Mouse (Mus musculus) MEL-GATA-1-ER (cell line): Measurements from ENCODE around the gene Thada.

ENCODE experiments used
- DNase-seq: peaks from one replicate; pipeline ENCODE4 v3.0.0-alpha.2; 2012; ENCODE audit warnings: low read depth; ENCODE audit errors: extremely low read depth

Thada gene

DNA sequence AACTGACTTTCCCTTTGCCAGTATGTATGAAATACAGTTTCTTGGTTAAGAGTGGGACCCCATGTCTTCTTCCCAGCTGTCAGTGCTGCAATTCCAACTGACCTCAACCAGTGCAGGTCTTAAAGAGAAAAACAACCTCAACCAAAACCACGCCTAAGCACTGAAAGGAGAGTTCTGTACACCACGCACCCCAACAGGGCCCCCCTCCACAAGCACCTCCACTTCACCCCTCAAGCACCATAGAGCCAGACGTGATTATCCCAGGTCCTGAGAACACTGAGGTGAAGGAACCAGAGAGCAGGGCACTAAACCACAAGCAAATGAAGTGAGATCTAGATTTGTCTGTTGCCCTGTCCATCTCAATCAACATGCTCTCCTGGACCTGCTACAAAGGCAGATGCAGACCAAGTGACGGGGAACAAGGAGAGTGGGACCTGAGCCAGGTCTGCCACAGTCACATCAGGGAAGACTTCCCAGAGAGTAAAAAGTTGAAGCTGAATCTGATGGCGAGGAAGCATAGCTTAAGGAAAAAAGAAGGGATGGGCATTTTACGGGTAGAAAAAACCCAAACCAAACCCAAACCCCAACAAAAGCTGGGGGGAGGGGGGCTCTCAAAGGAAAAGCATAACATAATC is 93.5 kb downstream of the Thada start:
- no peak for DNase-seq

DNA sequence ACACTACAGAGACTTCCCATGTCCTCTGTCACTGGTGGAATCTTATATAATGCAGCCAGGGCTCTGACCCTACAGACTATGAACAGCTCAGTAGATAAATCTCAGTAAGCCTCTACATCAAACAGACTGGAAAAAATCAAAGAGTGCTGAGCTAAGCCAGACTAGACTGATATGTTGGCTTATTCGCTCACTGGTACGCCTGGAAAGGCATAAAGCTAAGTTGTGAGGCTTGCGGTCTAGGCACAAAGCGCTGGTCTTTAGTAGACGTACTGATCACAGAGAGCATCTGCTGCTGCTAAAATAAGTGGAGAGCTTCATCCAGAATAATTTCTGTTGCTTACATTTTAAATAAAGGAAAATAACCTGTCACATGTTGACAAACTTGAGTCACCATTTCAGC is 95.6 kb downstream of the Thada start:
- DNase-seq: no peak

DNA sequence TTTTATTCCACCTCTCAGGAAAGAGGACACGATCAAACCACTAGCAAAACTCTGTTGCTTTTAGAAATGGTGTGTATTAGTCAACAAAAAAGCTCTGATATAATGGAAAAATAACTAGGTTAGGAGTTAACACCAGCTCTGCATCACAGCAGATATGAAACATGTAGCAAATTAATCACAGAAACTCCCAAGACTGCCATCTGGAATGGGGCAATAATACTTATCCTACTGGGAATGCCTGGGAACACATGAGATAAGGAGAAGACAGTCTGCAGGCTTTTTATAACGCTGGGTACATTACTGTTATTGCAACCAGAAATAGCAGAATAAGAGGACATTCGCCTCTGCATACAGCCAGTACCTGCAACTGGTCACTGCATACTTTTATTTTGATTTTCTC is 96.2 kb downstream of the Thada start:
- no peak for DNase-seq

DNA sequence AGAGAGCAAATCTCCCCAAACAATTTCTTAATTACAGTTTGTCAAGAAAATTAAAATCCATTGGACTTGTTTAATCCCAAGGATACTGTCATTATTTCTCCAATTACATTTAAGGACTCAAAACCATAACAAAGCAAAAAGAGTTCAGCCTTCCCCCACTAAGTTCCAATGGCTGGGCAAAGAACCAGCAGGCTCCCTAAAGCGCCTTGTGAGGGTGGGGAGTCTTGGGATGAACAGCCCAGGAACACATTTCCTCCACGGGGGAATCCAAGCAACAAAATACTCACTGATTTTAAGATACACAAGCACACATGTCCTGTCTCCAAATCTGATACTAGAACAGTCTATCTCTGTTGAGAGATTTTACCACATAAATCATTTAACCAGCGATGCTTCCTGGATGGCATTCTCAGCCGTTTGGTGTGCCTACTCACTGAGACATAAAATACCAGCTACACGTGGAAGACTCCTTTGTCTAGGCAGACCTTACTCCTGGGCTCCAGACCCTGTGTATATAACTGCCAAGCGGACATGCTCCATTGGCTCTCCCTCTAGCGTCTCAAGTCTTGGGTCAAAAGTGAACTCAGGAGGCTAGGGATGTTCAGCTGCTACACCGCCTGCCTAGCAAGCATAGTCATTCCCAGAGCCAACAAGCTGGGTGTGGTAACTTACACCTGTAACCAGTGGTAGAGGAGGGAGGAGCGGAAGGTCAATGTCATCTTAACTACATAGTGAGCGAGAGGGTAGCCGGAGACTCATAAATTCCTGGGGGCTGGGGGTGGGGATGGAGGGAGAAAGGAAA is 97.6 kb downstream of the Thada start:
- no peak for DNase-seq

DNA sequence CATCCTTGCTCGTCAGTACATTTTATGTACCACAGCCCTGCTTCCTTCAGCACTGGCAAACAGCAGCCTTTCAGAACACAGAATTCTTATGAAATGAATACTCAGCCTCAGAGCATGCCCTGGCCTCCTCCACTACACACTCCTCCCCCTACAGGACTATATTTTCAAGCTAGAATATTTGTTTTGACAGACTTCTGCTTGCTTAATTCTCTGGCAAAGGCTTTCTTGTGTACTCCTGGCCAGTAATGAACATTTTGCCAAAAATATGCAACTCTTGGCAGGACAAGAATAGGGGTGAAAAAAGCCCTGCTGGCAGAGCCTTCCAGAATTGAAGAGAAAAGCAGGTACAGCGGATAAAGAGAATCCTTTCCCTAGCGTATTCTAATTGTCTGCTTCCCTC is 98.3 kb downstream of the Thada start:
- no peak for DNase-seq

DNA sequence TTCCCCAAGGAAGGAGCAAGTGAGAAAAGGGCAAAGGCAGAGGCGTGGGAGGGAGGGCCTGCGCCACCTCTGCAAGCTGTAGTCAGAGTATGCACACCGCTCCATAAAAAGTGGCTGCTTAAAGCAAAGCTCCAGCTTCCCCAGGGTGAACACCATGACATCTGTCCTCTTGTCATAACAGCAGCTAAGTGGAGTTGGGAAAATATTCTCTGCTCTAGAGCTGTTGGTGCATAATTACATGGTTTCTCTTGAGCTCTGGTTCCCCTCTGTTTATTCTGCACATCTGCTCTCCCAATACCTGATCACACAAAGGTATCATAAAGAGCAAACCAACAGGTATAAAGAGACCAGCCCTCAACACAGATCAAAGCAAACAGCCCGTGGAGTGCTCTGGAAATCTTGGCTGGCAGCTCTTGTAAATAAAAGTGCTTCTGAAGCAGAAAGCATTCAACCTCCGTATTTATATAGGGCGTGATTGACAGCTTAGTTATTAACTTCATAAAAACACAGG is 100.2 kb downstream of the Thada start:
- DNase-seq: no peak

DNA sequence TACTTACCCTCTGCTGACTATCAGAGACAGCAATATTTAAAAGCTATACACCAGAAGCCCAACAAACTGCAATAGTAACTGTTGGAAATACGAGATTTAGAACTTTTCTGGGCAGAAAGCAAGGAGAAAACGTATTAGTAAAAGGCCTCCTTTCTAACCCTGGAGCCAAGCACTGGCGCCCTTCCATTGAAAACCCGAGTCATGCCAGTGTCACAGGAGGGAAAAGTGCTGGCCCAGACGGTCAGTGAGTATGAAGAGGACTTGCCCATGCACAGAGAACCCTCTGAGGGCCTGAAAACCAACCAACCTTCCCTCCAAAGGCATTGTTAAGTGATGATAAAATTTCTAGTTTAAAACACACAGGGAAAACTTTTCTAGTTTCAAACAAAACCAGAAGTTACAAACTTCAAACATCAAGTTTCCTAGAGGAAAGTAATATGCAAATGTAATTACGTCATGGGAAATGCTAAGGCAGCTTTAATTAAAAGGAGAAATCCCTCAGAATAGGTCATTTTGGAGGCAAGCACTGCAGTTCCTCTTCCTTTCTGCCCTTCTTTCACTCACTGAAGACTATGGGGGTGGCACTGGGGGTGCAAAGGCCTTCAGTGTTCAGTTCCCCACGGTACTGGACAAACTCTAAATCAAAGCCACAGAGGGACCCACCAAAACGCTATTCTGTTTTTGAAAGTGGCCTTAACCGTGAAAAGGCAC is 100.8 kb downstream of the Thada start:
- no peak for DNase-seq

DNA sequence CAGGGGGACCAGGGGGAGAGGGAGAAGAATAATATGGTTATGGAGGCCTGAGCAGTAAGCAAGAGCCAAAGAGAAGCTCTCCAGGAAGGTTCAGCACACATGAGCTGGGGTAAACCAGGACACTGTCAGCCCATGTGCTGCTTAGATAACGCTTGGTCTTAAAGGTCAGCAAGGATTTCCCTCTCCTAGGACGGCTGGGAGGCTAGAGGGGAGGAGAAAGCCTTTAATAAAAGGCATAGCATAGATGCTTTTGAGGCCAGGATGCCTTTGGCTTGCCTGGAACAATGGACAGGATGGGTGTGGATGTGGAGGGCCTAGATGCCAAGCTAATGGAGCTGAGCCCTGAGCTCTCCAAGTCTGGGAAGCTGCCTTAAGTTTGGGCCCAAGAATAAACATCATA is 102.6 kb downstream of the Thada start:
- no peak for DNase-seq

DNA sequence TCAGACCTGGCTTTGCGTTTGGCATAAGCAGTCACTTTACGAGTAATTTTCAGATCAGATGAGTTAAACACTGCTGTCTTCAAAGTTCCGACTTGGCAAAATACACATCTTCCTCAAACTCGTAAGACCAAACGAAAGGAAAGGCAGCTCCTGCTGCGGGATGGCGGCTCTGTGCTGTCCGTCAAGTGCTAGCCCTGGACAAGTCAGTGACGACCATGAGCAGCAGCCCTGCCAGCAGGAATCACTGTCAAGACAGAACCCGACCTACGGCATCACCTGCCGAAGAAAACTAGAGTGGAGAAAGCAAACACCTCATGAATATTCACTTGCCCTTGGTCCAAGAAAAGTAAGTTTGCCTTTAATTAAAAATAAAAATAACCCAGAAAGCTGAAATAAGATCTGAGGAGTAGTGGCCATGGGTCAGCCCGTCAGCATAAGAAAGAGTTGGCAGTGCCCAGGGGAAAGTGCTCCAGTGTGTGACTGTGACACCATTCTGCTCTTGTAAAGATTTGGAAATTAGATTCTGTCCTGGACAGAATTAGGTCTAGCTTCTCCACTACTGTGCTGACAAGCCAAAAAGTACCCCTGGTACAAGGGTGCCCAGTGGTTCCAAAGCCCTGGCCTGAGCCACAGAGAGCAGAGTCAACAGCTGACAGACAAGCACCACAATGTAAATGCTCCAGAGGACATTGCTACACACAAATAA is 103.3 kb downstream of the Thada start:
- no peak for DNase-seq

DNA sequence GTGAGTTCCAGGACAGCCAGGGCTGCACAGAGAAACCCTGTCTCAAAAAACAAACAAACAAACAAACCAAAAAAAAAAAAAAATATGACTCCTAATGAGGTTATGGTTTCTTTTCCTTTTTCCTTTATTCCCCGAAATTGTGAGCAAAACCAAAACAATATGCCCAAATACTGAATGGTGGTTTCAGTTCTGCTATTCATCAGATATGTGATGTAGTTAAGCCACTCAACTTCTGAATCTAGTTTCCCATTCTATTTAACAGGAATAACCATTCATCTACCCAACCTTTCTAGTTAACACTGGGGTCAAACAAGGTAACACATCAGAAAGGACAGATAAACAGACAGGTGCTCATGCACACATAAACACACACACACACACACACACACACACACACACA is 105.0 kb downstream of the Thada start:
- no peak for DNase-seq

DNA sequence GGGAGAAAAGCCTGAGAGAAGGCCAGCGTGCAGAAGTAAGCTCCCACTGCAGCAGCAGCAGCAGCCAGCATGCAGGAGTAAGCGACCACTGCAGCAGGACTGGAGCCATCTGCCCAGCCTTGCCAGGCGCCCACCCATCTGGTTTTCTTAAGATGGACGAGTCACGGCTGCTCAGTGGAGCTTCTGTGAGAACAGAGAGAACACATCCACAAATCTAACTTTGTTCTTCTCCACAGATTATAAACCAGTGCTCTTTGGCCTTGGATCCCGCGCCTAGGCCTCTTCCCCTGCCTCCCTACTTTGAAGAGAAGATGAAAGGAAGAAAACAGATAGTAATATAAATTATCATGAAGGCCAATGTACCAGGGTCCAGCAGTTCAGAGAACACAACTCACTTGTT is 106.2 kb downstream of the Thada start:
- no peak for DNase-seq

DNA sequence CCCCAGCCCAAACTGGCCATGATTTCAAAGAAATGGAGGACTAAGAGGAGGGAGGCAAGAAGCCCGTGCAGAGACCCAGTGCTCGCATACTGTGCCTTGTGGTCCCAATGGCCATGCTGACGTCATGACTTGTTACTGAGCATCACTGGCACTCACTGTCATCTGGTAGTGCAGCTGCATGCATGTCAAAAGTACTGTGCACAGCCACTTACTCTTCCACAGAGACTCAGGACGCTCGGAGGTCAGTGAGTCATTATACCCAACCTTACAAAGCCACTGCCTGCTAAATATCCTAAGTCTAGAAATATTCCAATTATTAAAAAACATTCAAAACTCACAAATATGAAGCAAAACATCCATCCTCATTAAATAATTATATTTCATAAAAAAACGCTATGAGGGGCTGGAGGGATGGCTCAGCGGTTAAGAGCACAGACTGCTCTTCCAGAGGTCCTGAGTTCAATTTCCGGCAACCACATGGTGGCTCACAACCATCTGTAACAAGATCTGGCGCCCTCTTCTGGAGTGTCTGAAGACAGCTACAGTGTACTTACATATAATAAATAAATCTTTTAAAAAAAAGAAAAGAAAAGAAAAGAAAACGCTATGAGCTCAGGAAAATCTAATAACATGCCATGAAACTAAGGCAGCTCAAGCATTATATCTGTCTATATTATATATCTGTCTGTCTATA is 106.9 kb downstream of the Thada start:
- no peak for DNase-seq

DNA sequence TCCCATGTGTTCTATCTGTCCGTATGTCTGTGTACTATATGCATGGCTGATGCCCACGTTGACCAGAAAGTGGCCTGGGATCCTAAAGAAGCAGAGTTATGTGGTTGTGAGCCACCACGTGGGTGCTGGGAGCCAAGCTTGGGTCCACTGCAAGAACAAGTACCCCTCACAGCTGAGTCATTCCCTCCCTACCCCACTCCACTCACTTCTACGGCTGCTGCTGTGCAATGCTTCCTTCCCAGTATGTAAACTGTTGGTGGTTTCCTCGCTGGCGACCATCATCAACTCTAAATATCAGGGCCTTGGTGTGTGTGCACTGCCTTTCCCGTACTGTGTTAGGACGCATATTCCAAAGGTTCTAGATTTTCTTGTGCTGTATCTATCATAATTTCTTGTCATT is 108.2 kb downstream of the Thada start:
- DNase-seq: no peak

DNA sequence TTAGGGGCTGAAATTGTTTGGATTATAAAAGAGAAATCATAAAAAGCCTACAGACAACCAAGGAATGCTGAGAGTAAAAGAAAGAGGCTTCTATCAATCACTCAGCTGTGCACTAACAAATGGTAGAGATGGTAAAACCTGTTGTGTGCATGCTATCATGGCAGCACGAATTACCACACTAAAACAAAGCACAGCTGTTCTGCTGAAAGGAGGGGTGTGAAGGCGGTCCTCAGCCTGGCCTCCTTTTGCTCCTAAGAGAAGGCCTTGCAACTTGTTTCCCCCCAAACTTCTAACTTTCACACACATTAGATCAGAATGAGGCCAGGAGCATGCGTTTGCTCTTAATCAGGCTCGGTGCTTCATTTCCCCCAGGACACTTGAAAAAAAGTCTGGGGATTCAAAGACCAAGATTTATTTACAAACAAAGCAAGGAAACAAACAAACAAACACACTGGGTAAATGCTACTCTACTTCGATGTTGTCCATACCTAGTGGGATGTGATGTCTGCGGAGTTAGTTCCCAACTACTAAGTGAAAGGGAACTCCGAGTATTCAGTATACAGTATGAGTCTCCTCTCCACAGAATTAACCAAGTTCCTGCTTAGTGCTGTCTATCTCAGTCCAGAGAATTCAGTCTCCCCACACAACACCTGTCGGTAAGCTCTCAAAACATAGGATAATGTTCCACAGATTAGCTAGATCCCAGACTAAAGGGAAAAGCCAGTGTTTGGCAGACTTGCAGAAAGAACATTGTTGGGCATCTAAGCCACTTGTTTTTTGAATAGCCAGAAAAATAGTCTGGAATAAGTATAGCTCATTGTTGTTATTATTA is 109.7 kb downstream of the Thada start:
- DNase-seq: no peak

DNA sequence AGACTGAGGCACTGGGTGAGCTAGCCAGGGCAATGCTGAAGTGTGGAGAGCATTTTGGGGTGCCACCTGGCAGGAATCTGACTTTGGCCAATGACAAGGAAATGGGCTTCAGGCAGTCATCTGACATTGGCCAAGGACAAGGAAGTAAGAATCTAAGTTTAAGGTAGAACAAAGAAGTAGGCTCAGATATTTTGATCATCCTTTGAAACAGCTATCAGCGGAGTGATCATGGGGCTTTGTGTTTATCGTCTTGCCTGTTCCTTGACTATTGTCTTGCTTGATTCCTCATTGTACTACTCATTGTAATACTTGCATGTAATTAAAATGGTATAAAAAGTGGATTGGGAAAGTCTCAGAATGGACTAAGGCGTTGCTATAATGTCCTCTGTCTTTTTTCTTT is 111.0 kb downstream of the Thada start:
- no peak for DNase-seq

DNA sequence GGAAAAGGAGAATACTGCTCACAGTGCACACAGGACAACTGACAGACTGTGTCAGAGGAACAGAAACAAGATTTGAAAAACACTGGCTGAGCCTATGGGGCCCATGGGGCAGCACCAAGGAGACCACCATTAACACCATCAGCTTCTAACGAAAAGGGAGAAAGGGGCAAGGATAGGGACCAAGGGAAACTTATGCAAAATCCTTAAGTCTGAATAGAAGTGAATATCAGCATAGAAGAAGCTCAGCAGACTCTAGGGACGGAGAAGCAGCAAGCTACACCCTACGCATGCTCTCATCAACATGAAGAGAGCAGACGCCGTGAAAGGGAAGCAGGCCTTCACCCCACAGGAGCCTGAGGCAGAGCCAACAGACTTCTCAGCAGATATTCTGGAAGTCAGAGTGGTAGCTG is 112.1 kb downstream of the Thada start:
- DNase-seq: no peak

DNA sequence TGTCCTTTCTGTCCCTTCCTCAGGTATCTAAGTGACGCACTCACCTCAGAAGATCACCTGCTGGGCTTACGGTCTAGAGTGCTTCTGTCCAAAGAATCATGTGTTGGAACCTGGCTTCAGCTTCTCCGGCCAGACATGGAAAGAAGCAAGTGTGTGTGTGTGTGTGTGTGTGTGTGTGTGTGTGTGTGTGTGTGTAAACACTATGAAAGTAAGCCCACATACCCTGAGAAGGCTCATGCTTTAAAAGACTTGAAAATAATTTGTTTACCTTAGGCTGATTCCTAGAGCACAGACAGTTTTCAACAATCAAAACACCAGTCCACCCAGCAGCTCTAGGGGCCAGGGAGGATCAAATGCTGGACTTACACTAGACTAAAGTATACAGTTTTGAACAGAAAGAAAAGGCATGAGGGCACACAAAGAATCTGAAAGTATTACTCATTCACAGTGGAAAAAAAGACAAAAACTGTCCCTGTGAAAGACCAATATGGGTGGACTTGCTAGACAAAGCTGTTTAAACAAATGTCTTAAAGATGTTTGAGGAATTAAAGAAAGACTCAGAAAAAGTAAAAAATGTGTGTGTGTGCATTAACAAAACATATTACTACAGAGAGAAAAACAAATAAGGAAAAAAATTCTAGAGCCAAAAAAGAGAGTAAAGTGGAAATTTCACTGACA is 112.6 kb downstream of the Thada start:
- DNase-seq: no peak

DNA sequence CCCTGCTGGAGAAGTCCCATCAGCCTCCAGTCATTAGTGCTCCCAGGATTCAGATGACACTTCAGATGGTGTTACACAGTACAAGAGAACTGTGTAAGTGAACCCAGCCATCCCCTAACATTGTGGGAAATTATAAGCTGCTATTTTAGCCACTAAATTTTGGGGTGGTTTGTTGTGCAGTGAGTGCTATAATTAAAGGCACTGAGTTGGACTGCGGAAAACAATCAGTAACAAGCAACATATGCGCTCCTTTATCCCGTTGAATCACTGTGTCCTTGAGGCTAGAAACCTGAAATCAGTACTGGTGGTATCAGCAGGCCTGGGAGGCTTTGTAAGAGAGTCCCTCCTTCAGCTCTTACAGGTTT is 113.2 kb downstream of the Thada start:
- no peak for DNase-seq

DNA sequence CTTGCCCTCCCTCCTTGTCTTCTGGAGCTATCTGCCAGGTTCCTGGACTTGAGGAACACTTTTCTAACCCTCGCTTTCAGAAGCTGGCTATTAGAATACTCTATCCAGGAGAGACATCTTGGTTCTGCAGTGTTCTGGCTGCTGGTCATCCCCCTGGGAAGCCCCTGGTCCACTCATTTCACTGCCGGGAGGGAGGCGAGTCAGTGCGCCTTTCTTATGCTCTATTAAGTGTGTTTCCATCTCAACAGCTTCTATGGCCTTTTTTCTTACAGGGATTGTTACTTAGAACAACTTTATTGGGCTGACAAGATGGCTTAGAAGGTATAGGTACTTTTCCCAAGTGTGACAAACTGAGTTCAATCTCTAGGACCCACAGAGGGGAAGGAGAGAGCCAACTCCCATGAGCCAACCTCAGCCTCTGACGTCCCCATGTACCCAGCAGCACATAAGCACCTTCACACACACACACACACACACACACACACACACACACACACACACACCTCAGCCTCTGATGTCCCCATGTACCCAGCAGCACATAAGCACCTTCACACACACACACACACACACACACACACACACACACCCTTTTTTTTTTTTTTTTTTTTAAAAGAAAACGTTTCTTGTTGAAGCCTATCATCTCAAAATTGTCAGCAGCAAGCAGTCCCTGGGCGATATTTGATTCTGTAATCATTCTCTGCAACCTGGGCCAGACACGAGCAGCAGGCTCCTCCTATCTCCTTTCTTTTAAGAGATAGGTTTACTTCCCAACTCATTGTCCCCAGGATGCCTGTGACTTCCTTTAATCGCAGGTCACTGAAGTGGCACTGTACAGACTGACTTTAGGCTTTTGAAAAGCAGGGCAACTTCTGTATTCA is 113.9 kb downstream of the Thada start:
- DNase-seq: no peak
